Mouse (Mus musculus): ENCODE results near the gene Nipal1. TPM values are rescaled to one million over a fixed set of nuclear protein-coding genes. Genes with fewer than 3 reads are reported as not detected.

The Nipal1 gene
- total RNA-seq, 2 experiments from 2014 or later, result not detected

- intact Hi-C loops (cut with DNase I), result no loop called here
Measured at GRCm38 (mm10) chr5:72661051-72661781, 13.6 kb downstream of the Nipal1 start.

GRCm38 (mm10) chr5:72664126-72664525 lies 16.5 kb downstream of the Nipal1 start:
- no peak for DNase-seq (ENCODE audit: extremely low spot score in 1 of 2, low spot score in 2 of 2)
- intact Hi-C loops (cut with DNase I), result no loop called here

More at GRCm38 (mm10) chr5:72661051-72661781, 13.6 kb downstream of the Nipal1 start:
- DNase-seq (ENCODE audit: extremely low spot score in 1 of 2, low spot score in 2 of 2), result no peak

GRCm38 (mm10) chr5:72664854-72665253 lies 17.3 kb downstream of the Nipal1 start:
- DNase-seq (ENCODE audit: extremely low spot score in 1 of 2, low spot score in 2 of 2), result no peak
- intact Hi-C loops (cut with DNase I), result no loop called here

- intact Hi-C loops (cut with DNase I), result no loop called here
- DNase-seq (ENCODE audit: extremely low spot score in 1 of 2, low spot score in 2 of 2), result peak; percentile 21 to 33
Measured at GRCm38 (mm10) chr5:72665281-72665680, 17.7 kb downstream of the Nipal1 start.

GRCm38 (mm10) chr5:72666428-72666827 lies 18.8 kb downstream of the Nipal1 start:
- intact Hi-C loops (cut with DNase I), result no loop called here
- no peak for DNase-seq (ENCODE audit: extremely low spot score in 1 of 2, low spot score in 2 of 2)

- DNase-seq (ENCODE audit: extremely low spot score in 1 of 2, low spot score in 2 of 2), result no peak
- intact Hi-C loops (cut with DNase I), result no loop called here
Measured at GRCm38 (mm10) chr5:72668351-72668750, 20.8 kb downstream of the Nipal1 start.

GRCm38 (mm10) chr5:72671017-72671699 lies 23.6 kb downstream of the Nipal1 start:
- intact Hi-C loops (cut with DNase I), result no loop called here
- DNase-seq (ENCODE audit: extremely low spot score in 1 of 2, low spot score in 2 of 2), result no peak

GRCm38 (mm10) chr5:72674994-72675542 lies 27.5 kb downstream of the Nipal1 start:
- intact Hi-C loops (cut with DNase I), result no loop called here
- DNase-seq (ENCODE audit: extremely low spot score in 1 of 2, low spot score in 2 of 2), result no peak

GRCm38 (mm10) chr5:72681451-72681850 lies 33.9 kb downstream of the Nipal1 start:
- no peak for DNase-seq (ENCODE audit: extremely low spot score in 1 of 2, low spot score in 2 of 2)
- intact Hi-C loops (cut with DNase I), result no loop called here

- intact Hi-C loops (cut with DNase I), result no loop called here
Measured at GRCm38 (mm10) chr5:72689556-72689955, 42.0 kb downstream of the Nipal1 start.

GRCm38 (mm10) chr5:72690516-72690915 lies 42.9 kb downstream of the Nipal1 start:
- intact Hi-C loops (cut with DNase I), result no loop called here
- no peak for DNase-seq (ENCODE audit: extremely low spot score in 1 of 2, low spot score in 2 of 2)

More at GRCm38 (mm10) chr5:72689556-72689955, 42.0 kb downstream of the Nipal1 start:
- no peak for DNase-seq (ENCODE audit: extremely low spot score in 1 of 2, low spot score in 2 of 2)

GRCm38 (mm10) chr5:72694684-72695083 lies 47.1 kb downstream of the Nipal1 start:
- DNase-seq (ENCODE audit: extremely low spot score in 1 of 2, low spot score in 2 of 2), result no peak
- intact Hi-C loops (cut with DNase I), result no loop called here

GRCm38 (mm10) chr5:72696491-72696890 lies 48.9 kb downstream of the Nipal1 start:
- peak; percentile 16 to 29 for DNase-seq (ENCODE audit: extremely low spot score in 1 of 2, low spot score in 2 of 2)
- intact Hi-C loops (cut with DNase I), result no loop called here

- no peak for DNase-seq (ENCODE audit: extremely low spot score in 1 of 2, low spot score in 2 of 2)
- intact Hi-C loops (cut with DNase I), result no loop called here
Measured at GRCm38 (mm10) chr5:72698343-72698742, 50.7 kb downstream of the Nipal1 start.

- DNase-seq (ENCODE audit: extremely low spot score in 1 of 2, low spot score in 2 of 2), result no peak
- intact Hi-C loops (cut with DNase I), result no loop called here
Measured at GRCm38 (mm10) chr5:72698818-72699499, 51.4 kb downstream of the Nipal1 start.

- DNase-seq (ENCODE audit: extremely low spot score in 1 of 2, low spot score in 2 of 2), result no peak
- intact Hi-C loops (cut with DNase I), result no loop called here
Measured at GRCm38 (mm10) chr5:72699500-72699818, 51.9 kb downstream of the Nipal1 start.

GRCm38 (mm10) chr5:72702202-72702601 lies 54.6 kb downstream of the Nipal1 start:
- intact Hi-C loops (cut with DNase I), result no loop called here
- no peak for DNase-seq (ENCODE audit: extremely low spot score in 1 of 2, low spot score in 2 of 2)

- DNase-seq (ENCODE audit: extremely low spot score in 1 of 2, low spot score in 2 of 2), result no peak
- intact Hi-C loops (cut with DNase I), result no loop called here
Measured at GRCm38 (mm10) chr5:72706095-72706494, 58.5 kb downstream of the Nipal1 start.

GRCm38 (mm10) chr5:72706722-72707121 lies 59.1 kb downstream of the Nipal1 start:
- intact Hi-C loops (cut with DNase I), result no loop called here
- DNase-seq (ENCODE audit: extremely low spot score in 1 of 2, low spot score in 2 of 2), result no peak

GRCm38 (mm10) chr5:72709451-72709850 lies 61.9 kb downstream of the Nipal1 start:
- DNase-seq (ENCODE audit: extremely low spot score in 1 of 2, low spot score in 2 of 2), result no peak
- intact Hi-C loops (cut with DNase I), result no loop called here

Data from left cerebral cortex, postnatal 10 days (tissue).